Mouse (Mus musculus) testis, adult 2 months (tissue): ENCODE data around the gene Txndc16. TPM values are rescaled to one million over a fixed set of nuclear protein-coding genes. Genes with fewer than 3 reads are reported as not detected.

Experiments
- H3K27ac ChIP-seq: fragments of 200-500 bp; 2 replicates; pipeline ENCODE4 v1.5.1; 2012; ENCODE audit warnings: low read depth, low read length; ENCODE audit not compliant: control insufficient read depth, insufficient read depth
- H3K27me3 ChIP-seq: fragments of 200-500 bp; 2 replicates; pipeline ENCODE4 v1.6.1; 2012; ENCODE audit warnings: mild to moderate bottlenecking, low read length, moderate library complexity; ENCODE audit not compliant: control insufficient read depth, insufficient read depth
- H3K36me3 ChIP-seq: fragments of 200-500 bp; 2 replicates; pipeline ENCODE4 v1.6.1; 2012; ENCODE audit warnings: mild to moderate bottlenecking, low read length; ENCODE audit not compliant: control insufficient read depth, insufficient read depth
- H3K4me1 ChIP-seq: fragments of 200-500 bp; 2 replicates; pipeline ENCODE4 v1.6.1; 2012; ENCODE audit warnings: low read length; ENCODE audit not compliant: control insufficient read depth, insufficient read depth
- H3K4me3 ChIP-seq: fragments of 200-500 bp; 2 replicates; pipeline ENCODE4 v1.5.1; 2012; ENCODE audit warnings: low read depth, mild to moderate bottlenecking, low read length, moderate library complexity, mixed read lengths; ENCODE audit not compliant: control insufficient read depth
- CTCF ChIP-seq: fragments of 200-500 bp; IDR thresholded peaks from 2 replicates; pipeline ENCODE4 v1.5.1; 2012; ENCODE audit warnings: low read depth, mild to moderate bottlenecking, inconsistent platforms, low read length, moderate library complexity; ENCODE audit not compliant: control insufficient read depth, insufficient read depth, insufficient replicate concordance
- POLR2A ChIP-seq: fragments of 200-500 bp; IDR thresholded peaks from 2 replicates; pipeline ENCODE4 v1.6.1; 2012; ENCODE audit warnings: low read depth, mild to moderate bottlenecking, inconsistent platforms, low read length, moderate library complexity; ENCODE audit not compliant: control insufficient read depth
- polyA plus RNA-seq: library from polyadenylated mRNA; depleted of rRNA; stranded (reverse); fragments of >200 nt; gene quantifications from 2 replicates; pipeline ENCODE4 v1.2.3, GENCODE M21; 2012; rRNA removed

Gene Txndc16
- polyA plus RNA-seq, result 9.2 and 12.0 TPM in 2 replicates

GRCm38 (mm10) chr14:45220090-45220956, at the start of gene Txndc16:
TSS of gene Txndc16 (minus strand) at chr14:45220328.
- peak within 1 kb of the TSS; percentile 76 for H3K27ac ChIP-seq
- peaks cover 2% of the 10 kb centered on the region; the same call in 1 of the 2 replicates for H3K4me1 ChIP-seq

GRCm38 (mm10) chr14:45263831-45264592, 43.9 kb upstream of the Txndc16 start:
- H3K36me3 ChIP-seq, result no peaks in the 10 kb centered on the region
- H3K27ac ChIP-seq, result no peak overlapping the region
- no peaks in the 10 kb centered on the region for H3K27me3 ChIP-seq

More at GRCm38 (mm10) chr14:45220090-45220956, at the start of gene Txndc16:
- Histone ChIP-seq H3K36me3 (no peaks in the 10 kb centered on the region), H3K27me3 (no peaks in the 10 kb centered on the region), H3K4me3 (peak within 1 kb of the TSS; percentile 92)
- no peak for TF ChIP-seq POLR2A
- TF ChIP-seq CTCF, result no peak

GRCm38 (mm10) chr14:45251548-45252076, 31.5 kb upstream of the Txndc16 start:
- no peak for TF ChIP-seq POLR2A
- TF ChIP-seq CTCF, result no peak

More at GRCm38 (mm10) chr14:45263831-45264592, 43.9 kb upstream of the Txndc16 start:
- no peaks in the 10 kb centered on the region for H3K4me1 ChIP-seq
- no peak overlapping the region for H3K4me3 ChIP-seq
- TF ChIP-seq POLR2A (no peak), CTCF (no peak)

GRCm38 (mm10) chr14:45241613-45242012, 21.5 kb upstream of the Txndc16 start:
- no peaks in the 10 kb centered on the region for H3K4me1 ChIP-seq
- no peak overlapping the region for H3K4me3 ChIP-seq
- TF ChIP-seq CTCF (peak; percentile 23; the same call in 1 of the 2 replicates), POLR2A (no peak)
- H3K27ac ChIP-seq, result no peak overlapping the region
- H3K36me3 ChIP-seq, result no peaks in the 10 kb centered on the region
- no peaks in the 10 kb centered on the region for H3K27me3 ChIP-seq

More at GRCm38 (mm10) chr14:45251548-45252076, 31.5 kb upstream of the Txndc16 start:
- Histone ChIP-seq H3K36me3 (no peaks in the 10 kb centered on the region), H3K27ac (no peak overlapping the region), H3K4me1 (no peaks in the 10 kb centered on the region), H3K27me3 (no peaks in the 10 kb centered on the region), H3K4me3 (no peak overlapping the region)

GRCm38 (mm10) chr14:45239042-45239441, 18.9 kb upstream of the Txndc16 start:
- Histone ChIP-seq H3K36me3 (no peaks in the 10 kb centered on the region), H3K4me1 (no peaks in the 10 kb centered on the region), H3K4me3 (no peak overlapping the region), H3K27ac (no peak overlapping the region), H3K27me3 (no peaks in the 10 kb centered on the region)
- TF ChIP-seq POLR2A (no peak), CTCF (no peak)

- Histone ChIP-seq H3K4me3 (peak overlapping the region; percentile 83), H3K36me3 (no peaks in the 10 kb centered on the region), H3K27ac (no peak overlapping the region), H3K4me1 (peaks cover 2% of the 10 kb centered on the region; the same call in 1 of the 2 replicates), H3K27me3 (no peaks in the 10 kb centered on the region)
- TF ChIP-seq POLR2A, result no peak
- TF ChIP-seq CTCF, result no peak
Measured at GRCm38 (mm10) chr14:45220957-45221630, 966 bp upstream of the Txndc16 start.
